Mouse (Mus musculus) stomach, postnatal 0 days (tissue): ENCODE results near the gene Srebf1.

Experiments used
- CTCF ChIP-seq: IDR thresholded peaks from 2 replicates; pipeline ENCODE4 v1.5.1; 2016; ENCODE audit warnings: antibody characterized with exemption, low read depth, mild to moderate bottlenecking, moderate library complexity
- EP300 ChIP-seq: optimal IDR thresholded peaks from 2 replicates; pipeline ENCODE3; 2016; ENCODE audit warnings: antibody characterized with exemption

GRCm38 (mm10) chr11:60213266-60213665 is 9.1 kb downstream of the Srebf1 start:
- TF ChIP-seq CTCF (no peak), EP300 (no peak)
